Comparison of ENCODE assay signal across 12 mouse cellular contexts in the genomic region with DNA sequence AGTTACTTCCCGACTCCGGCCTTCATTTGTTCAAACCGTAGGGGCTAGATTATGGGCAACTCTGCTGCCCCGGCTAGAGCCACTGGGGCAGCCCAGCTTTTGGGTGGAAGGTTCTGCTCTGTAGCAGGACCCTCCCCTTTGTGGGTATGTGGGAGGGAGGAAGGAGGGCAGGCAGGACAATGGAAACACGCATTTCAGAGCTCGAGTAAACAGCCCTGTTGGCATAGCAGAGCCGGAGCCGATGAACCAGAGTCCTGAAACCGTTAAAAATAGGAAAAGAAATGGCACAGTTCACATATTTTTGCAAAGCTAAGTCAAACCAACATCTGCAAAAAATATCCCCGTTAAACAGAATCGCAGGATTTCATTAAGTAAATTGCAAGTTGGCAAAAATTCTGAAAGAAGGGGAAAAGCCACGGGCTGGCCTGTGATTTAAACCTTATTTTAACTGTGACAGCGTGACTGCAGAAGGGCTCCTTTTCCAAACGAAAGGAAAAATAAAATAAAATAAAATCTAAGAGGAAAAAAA. TPM values are rescaled to one million over a fixed set of nuclear protein-coding genes. Genes with fewer than 3 reads are reported as not detected.
DNase-seq lines count a peak whose midpoint lies in the region; ATAC-seq lines count a peak whose summit lies in the region.
"Had no signal": no experiment of that assay in that cellular context is flagged by ENCODE, and none has a peak within 500 bp of the region (broad histone marks: within the 10 kb centered on the region; RNA-seq: fewer than 3 reads in every experiment).

No protein-coding gene starts in this region.

- no peak for ATAC-seq in kidney, embryonic 15.5 days (replicated peaks; ENCODE audit: low FRiP score)
- no peak for ATAC-seq in intestine, embryonic 16.5 days

- no peak overlapping the region for H3K4me3 ChIP-seq in kidney, embryonic 15.5 days (replicated peaks)
- no peak overlapping the region for H3K4me3 ChIP-seq in intestine, embryonic 16.5 days (ENCODE audit: low read length)
- H3K4me3 ChIP-seq: left cerebral cortex, adult 2 months; myocyte had no signal

- H3K4me1 ChIP-seq in kidney, embryonic 15.5 days, result peaks cover 97% of the 10 kb centered on the region
- H3K4me1 ChIP-seq in intestine, embryonic 16.5 days (ENCODE audit: control insufficient read depth, insufficient read depth, low read length), result peaks cover 72% of the 10 kb centered on the region

- DNase-seq in gastrocnemius, postnatal 25 days, result peak; percentile 30
- DNase-seq in gastrocnemius, adult 18-20 months (ENCODE audit: low spot score), result no peak
- no peak for DNase-seq in kidney, postnatal 25 days
- peak; percentile 85 for DNase-seq in adipocyte (ENCODE audit: low spot score)
- DNase-seq in T-cell, adult 2 months (ENCODE audit: low spot score), result no peak
- no peak for DNase-seq in frontal cortex, postnatal 10 days (ENCODE audit: low spot score in 2 of 2)
- DNase-seq: cerebellum, postnatal 10 days; lung, adult 2 months had no signal

- H3K27me3 ChIP-seq in kidney, embryonic 15.5 days, result no peaks in the 10 kb centered on the region
- no peaks in the 10 kb centered on the region for H3K27me3 ChIP-seq in intestine, embryonic 16.5 days (replicated peaks; ENCODE audit: control insufficient read depth, insufficient read depth, low read length)

- peak overlapping the region; percentile 75 for H3K27ac ChIP-seq in kidney, embryonic 15.5 days
- peak overlapping the region; percentile 29; the same call in 1 of the 2 replicates for H3K27ac ChIP-seq in intestine, embryonic 16.5 days (ENCODE audit: low read length)
- H3K27ac ChIP-seq: left cerebral cortex, adult 2 months had no signal

- H3K4me2 ChIP-seq in kidney, embryonic 15.5 days, result no peak overlapping the region
- no peak overlapping the region for H3K4me2 ChIP-seq in intestine, embryonic 16.5 days (ENCODE audit: low read depth, low read length)

- no peaks in the 10 kb centered on the region for H3K9me3 ChIP-seq in kidney, embryonic 15.5 days (replicated peaks)
- H3K9me3 ChIP-seq in intestine, embryonic 16.5 days (ENCODE audit: control insufficient read depth, low read length), result no peaks in the 10 kb centered on the region

- H3K36me3 ChIP-seq in kidney, embryonic 15.5 days, result peaks cover 8% of the 10 kb centered on the region
- H3K36me3 ChIP-seq in intestine, embryonic 16.5 days (ENCODE audit: control insufficient read depth, insufficient read depth, low read length), result peaks cover 2% of the 10 kb centered on the region; the same call in 1 of the 2 replicates

- 31% methylated on average over 14 of the region's 14 CpGs for WGBS in kidney, embryonic 15.5 days
- WGBS in intestine, embryonic 16.5 days, result 49% methylated on average over 14 of the region's 14 CpGs

- 0 out of 2 replicates have a peak overlapping the region, but pooled peaks have one; percentile 18 for H3K9ac ChIP-seq in kidney, embryonic 15.5 days
- H3K9ac ChIP-seq in intestine, embryonic 16.5 days (ENCODE audit: low read depth, low read length), result no peak overlapping the region

RNA-seq across cellular contexts. Expression of gene Smad6, which starts 48.1 kb away (rescaled TPM):
- total RNA-seq in gastrocnemius, postnatal 25 days (2021), result 1 to 10 TPM; 2.8 to 5.2 TPM
- total RNA-seq in gastrocnemius, adult 18-20 months (2021), result 1 to 10 TPM; 5.1 TPM
- 10.6 and 12.3 TPM in 2 replicates for polyA plus RNA-seq in kidney, embryonic 15.5 days (2015; fragmentation: Nextera tagmentation; extraction: Ambion mirVana)
- polyA plus RNA-seq in intestine, embryonic 16.5 days (2015; fragmentation: Nextera tagmentation; extraction: Ambion mirVana), result 3.9 and 8.1 TPM in 2 replicates

Comparison
In these comparisons a context has a peak if more than half of its experiments do, and no peak if none do; other contexts are left out.
1. DNase-seq: peak in gastrocnemius, postnatal 25 days (single experiment) and adipocyte (single experiment); none in gastrocnemius, adult 18-20 months (single experiment), kidney, postnatal 25 days (0 of 2), T-cell, adult 2 months (single experiment) and frontal cortex, postnatal 10 days (0 of 2).